Mouse (Mus musculus) liver, embryonic 15.5 days (tissue): ENCODE measurements around the gene Irs1. TPM values are rescaled to one million over a fixed set of nuclear protein-coding genes. Genes with fewer than 3 reads are reported as not detected.
A peak's percentile ranks its signal among the peaks of the same experiment; 100 is the strongest.

ENCODE experiments used
- ATAC-seq: fragments of 200-750 bp; cut with Nextera tagmentation; 2 replicates; pipeline ENCODE4 v1.8.0; 2017; ENCODE audit warnings: moderate number of reproducible peaks, mild to moderate bottlenecking, moderate library complexity; ENCODE audit not compliant: insufficient read depth
- H3K27ac ChIP-seq: fragments of 300-500 bp; sonication (generic); replicated peaks from 2 replicates; pipeline ENCODE4 v1.5.1; 2015; ENCODE audit warnings: mild to moderate bottlenecking, inconsistent platforms
- H3K27me3 ChIP-seq: fragments of 300-500 bp; sonication (generic); 2 replicates; pipeline ENCODE4 v1.6.1; 2015; ENCODE audit warnings: mild to moderate bottlenecking, inconsistent platforms
- H3K36me3 ChIP-seq: fragments of 300-500 bp; sonication (generic); replicated peaks from 2 replicates; pipeline ENCODE4 v1.6.1; 2015; ENCODE audit warnings: moderate library complexity, mild to moderate bottlenecking, inconsistent platforms
- H3K4me1 ChIP-seq: fragments of 300-500 bp; sonication (generic); replicated peaks from 2 replicates; pipeline ENCODE4 v1.6.1; 2015; ENCODE audit warnings: inconsistent platforms
- H3K4me2 ChIP-seq: fragments of 300-500 bp; sonication (generic); 2 replicates; pipeline ENCODE4 v1.6.1; 2015; ENCODE audit warnings: moderate library complexity, mild to moderate bottlenecking, inconsistent platforms
- H3K4me3 ChIP-seq: fragments of 300-500 bp; sonication (generic); replicated peaks from 2 replicates; pipeline ENCODE4 v1.5.1; 2015; ENCODE audit warnings: mild to moderate bottlenecking, inconsistent platforms
- H3K9ac ChIP-seq: fragments of 300-500 bp; sonication (generic); 2 replicates; pipeline ENCODE4 v1.6.1; 2015; ENCODE audit warnings: moderate library complexity, mild to moderate bottlenecking, inconsistent platforms
- H3K9me3 ChIP-seq: fragments of 300-500 bp; sonication (generic); replicated peaks from 2 replicates; pipeline ENCODE4 v1.6.1; 2016; ENCODE audit warnings: inconsistent platforms
- WGBS: fragments of 180-500 bp; shearing (Covaris S2); methylation state at CpG from one replicate; pipeline ENCODE4 v1.1.7; 2015; ENCODE audit warnings: mixed read lengths; ENCODE audit not compliant: insufficient replicate concordance; 5-methylcytosine and 5-hydroxymethylcytosine counted together
- polyA plus RNA-seq: library from polyadenylated mRNA; unstranded; fragments of >200 nt; fragmentation: Nextera tagmentation; extraction: Ambion mirVana; gene quantifications from 2 replicates; pipeline ENCODE4 v1.2.1, GENCODE M21; 2015

Irs1 gene
- polyA plus RNA-seq, 1 experiment from 2014 or later, result 1.1 TPM

- H3K36me3 ChIP-seq, result no peaks in the 10 kb centered on the region
- no peak overlapping the region for H3K4me3 ChIP-seq
- H3K9me3 ChIP-seq, result no peaks in the 10 kb centered on the region
- 52% methylated on average over 6 of the region's 6 CpGs for WGBS
- no peaks in the 10 kb centered on the region for H3K4me1 ChIP-seq
- H3K27ac ChIP-seq, result no peak overlapping the region
- H3K27me3 ChIP-seq, result no peaks in the 10 kb centered on the region
- ATAC-seq, result no peak
- no peak overlapping the region for H3K9ac ChIP-seq
- H3K4me2 ChIP-seq, result no peak overlapping the region
These were observed 17.7 kb downstream of the Irs1 start for GRCm38 (mm10) chr1:82273529-82273928.

- 62% methylated on average over 5 of the region's 5 CpGs for WGBS
- no peaks in the 10 kb centered on the region for H3K9me3 ChIP-seq
- no peak for ATAC-seq
- H3K4me1 ChIP-seq, result no peaks in the 10 kb centered on the region
- H3K27ac ChIP-seq, result no peak overlapping the region
- H3K9ac ChIP-seq, result no peak overlapping the region
- H3K4me2 ChIP-seq, result no peak overlapping the region
- H3K4me3 ChIP-seq, result no peak overlapping the region
- H3K27me3 ChIP-seq, result no peaks in the 10 kb centered on the region
- no peaks in the 10 kb centered on the region for H3K36me3 ChIP-seq
These were observed 19.0 kb downstream of the Irs1 start for GRCm38 (mm10) chr1:82272231-82272630.

GRCm38 (mm10) chr1:82267547-82267946, 23.7 kb downstream of the Irs1 start:
- H3K27me3 ChIP-seq, result no peaks in the 10 kb centered on the region
- no peaks in the 10 kb centered on the region for H3K9me3 ChIP-seq
- H3K4me3 ChIP-seq, result no peak overlapping the region
- no peak overlapping the region for H3K9ac ChIP-seq
- no peak overlapping the region for H3K27ac ChIP-seq
- no peak for ATAC-seq
- no peaks in the 10 kb centered on the region for H3K36me3 ChIP-seq
- 20% methylated on average over 4 of the region's 4 CpGs for WGBS
- no peak overlapping the region for H3K4me2 ChIP-seq
- no peaks in the 10 kb centered on the region for H3K4me1 ChIP-seq

GRCm38 (mm10) chr1:82262331-82262730, 28.9 kb downstream of the Irs1 start:
- H3K4me2 ChIP-seq, result no peak overlapping the region
- ATAC-seq, result no peak
- H3K27me3 ChIP-seq, result no peaks in the 10 kb centered on the region
- 52% methylated on average over 1 of the region's 1 CpGs for WGBS
- H3K4me1 ChIP-seq, result no peaks in the 10 kb centered on the region
- no peak overlapping the region for H3K27ac ChIP-seq
- no peak overlapping the region for H3K4me3 ChIP-seq
- no peaks in the 10 kb centered on the region for H3K9me3 ChIP-seq
- H3K9ac ChIP-seq, result no peak overlapping the region
- no peaks in the 10 kb centered on the region for H3K36me3 ChIP-seq

- H3K4me3 ChIP-seq, result no peak overlapping the region
- H3K27me3 ChIP-seq, result no peaks in the 10 kb centered on the region
- no peak for ATAC-seq
- no peaks in the 10 kb centered on the region for H3K9me3 ChIP-seq
- H3K4me2 ChIP-seq, result no peak overlapping the region
- 54% methylated on average over 5 of the region's 5 CpGs for WGBS
- no peaks in the 10 kb centered on the region for H3K4me1 ChIP-seq
- H3K9ac ChIP-seq, result no peak overlapping the region
- no peaks in the 10 kb centered on the region for H3K36me3 ChIP-seq
- no peak overlapping the region for H3K27ac ChIP-seq
These were observed 29.6 kb downstream of the Irs1 start for GRCm38 (mm10) chr1:82261638-82262037.

- no peaks in the 10 kb centered on the region for H3K9me3 ChIP-seq
- no peak overlapping the region for H3K4me3 ChIP-seq
- 54% methylated on average over 9 of the region's 9 CpGs for WGBS
- no peaks in the 10 kb centered on the region for H3K4me1 ChIP-seq
- no peak overlapping the region for H3K4me2 ChIP-seq
- no peaks in the 10 kb centered on the region for H3K27me3 ChIP-seq
- no peak overlapping the region for H3K27ac ChIP-seq
- no peaks in the 10 kb centered on the region for H3K36me3 ChIP-seq
- H3K9ac ChIP-seq, result no peak overlapping the region
- ATAC-seq, result no peak
These were observed 30.1 kb downstream of the Irs1 start for GRCm38 (mm10) chr1:82261053-82261618.

- Histone ChIP-seq H3K27me3 (no peaks in the 10 kb centered on the region), H3K4me1 (no peaks in the 10 kb centered on the region), H3K4me2 (no peak overlapping the region), H3K27ac (no peak overlapping the region), H3K9me3 (no peaks in the 10 kb centered on the region), H3K36me3 (no peaks in the 10 kb centered on the region), H3K9ac (no peak overlapping the region), H3K4me3 (no peak overlapping the region)
- 48% methylated on average over 3 of the region's 3 CpGs for WGBS
- ATAC-seq, result no peak
These were observed 31.2 kb downstream of the Irs1 start for GRCm38 (mm10) chr1:82260055-82260454.

GRCm38 (mm10) chr1:82258331-82258730, 32.9 kb downstream of the Irs1 start:
- Histone ChIP-seq H3K4me2 (no peak overlapping the region), H3K36me3 (no peaks in the 10 kb centered on the region), H3K4me1 (no peaks in the 10 kb centered on the region), H3K9me3 (no peaks in the 10 kb centered on the region), H3K9ac (no peak overlapping the region), H3K27ac (no peak overlapping the region), H3K27me3 (no peaks in the 10 kb centered on the region), H3K4me3 (no peak overlapping the region)
- no peak for ATAC-seq
- 62% methylated on average over 7 of the region's 7 CpGs for WGBS

- Histone ChIP-seq H3K4me2 (no peak overlapping the region), H3K4me3 (no peak overlapping the region), H3K27ac (no peak overlapping the region), H3K27me3 (no peaks in the 10 kb centered on the region), H3K9me3 (no peaks in the 10 kb centered on the region), H3K9ac (no peak overlapping the region), H3K36me3 (no peaks in the 10 kb centered on the region), H3K4me1 (no peaks in the 10 kb centered on the region)
- WGBS, result 43% methylated on average over 5 of the region's 5 CpGs
- no peak for ATAC-seq
These were observed 33.8 kb downstream of the Irs1 start for GRCm38 (mm10) chr1:82257457-82257856.

- 65% methylated on average over 9 of the region's 9 CpGs for WGBS
- Histone ChIP-seq H3K27me3 (no peaks in the 10 kb centered on the region), H3K36me3 (no peaks in the 10 kb centered on the region), H3K27ac (no peak overlapping the region), H3K9me3 (no peaks in the 10 kb centered on the region), H3K4me3 (no peak overlapping the region), H3K9ac (no peak overlapping the region), H3K4me1 (no peaks in the 10 kb centered on the region), H3K4me2 (no peak overlapping the region)
- ATAC-seq, result no peak
These were observed 37.3 kb downstream of the Irs1 start for GRCm38 (mm10) chr1:82253789-82254445.

GRCm38 (mm10) chr1:82247221-82247951, 43.8 kb downstream of the Irs1 start:
- H3K27ac ChIP-seq, result no peak overlapping the region
- H3K36me3 ChIP-seq, result no peaks in the 10 kb centered on the region; the same call in 1 of the 2 replicates
- H3K9ac ChIP-seq, result no peak overlapping the region
- ATAC-seq, result 0 out of 2 replicates have a peak, but pooled peaks have one; percentile 37
- 59% methylated on average over 10 of the region's 10 CpGs for WGBS
- no peaks in the 10 kb centered on the region for H3K27me3 ChIP-seq
- no peaks in the 10 kb centered on the region for H3K9me3 ChIP-seq
- H3K4me1 ChIP-seq, result 0 out of 2 replicates have a peak, but pooled peaks cover 7% of the 10 kb centered on the region
- no peak overlapping the region for H3K4me2 ChIP-seq
- no peak overlapping the region for H3K4me3 ChIP-seq
